Mouse (Mus musculus): ENCODE measurements around the gene Gm12569.

- TF ChIP-seq MAFK (IDR thresholded peaks at IDR 0.05; ENCODE audit: insufficient read depth, low read depth, low read length) (no peak), ZC3H11A (IDR thresholded peaks at IDR 0.05; ENCODE audit: borderline replicate concordance, low read depth, low read length) (no peak)
These were observed 12.5 kb upstream of the Gm12569 start for GRCm38 (mm10) chr11:51207758-51208157.
